Mouse (Mus musculus) megakaryocyte, embryonic 14.5 days (primary cell): ENCODE data around the gene Dnajc13. TPM values are rescaled to one million over a fixed set of nuclear protein-coding genes. Genes with fewer than 3 reads are reported as not detected.

Experiments
- H3K27me3 ChIP-seq: replicated peaks from 2 replicates; pipeline ENCODE3; 2012; ENCODE audit warnings: inconsistent platforms
- H3K36me3 ChIP-seq: replicated peaks from 2 replicates; pipeline ENCODE3; 2012; ENCODE audit warnings: low read length, inconsistent platforms, mixed read lengths
- H3K4me1 ChIP-seq: 2 replicates; pipeline ENCODE4 v1.6.1; 2012; ENCODE audit warnings: inconsistent platforms
- H3K4me3 ChIP-seq: replicated peaks from 2 replicates; pipeline ENCODE3; 2012; ENCODE audit warnings: moderate library complexity, mild to moderate bottlenecking, inconsistent platforms
- H3K9me3 ChIP-seq: 2 replicates; pipeline ENCODE4 v1.6.1; 2012; ENCODE audit warnings: inconsistent platforms
- FLI1 ChIP-seq: IDR thresholded peaks from 2 replicates; pipeline ENCODE4 v1.6.1; 2012; ENCODE audit warnings: low read length, inconsistent platforms, mixed read lengths
- GATA1 ChIP-seq: IDR thresholded peaks from 3 replicates; pipeline ENCODE4 v1.6.1; 2012; ENCODE audit warnings: mixed read lengths, low read length, inconsistent platforms, borderline replicate concordance
- polyA plus RNA-seq: library from polyadenylated mRNA; stranded (reverse); fragments of >175 nt; gene quantifications from 2 replicates; pipeline ENCODE4 v1.2.3, GENCODE M21; 2012; ENCODE audit warnings: low replicate concordance; ENCODE audit not compliant: insufficient read depth

Dnajc13 gene
- polyA plus RNA-seq, 1 experiment = 3.0 TPM

DNA sequence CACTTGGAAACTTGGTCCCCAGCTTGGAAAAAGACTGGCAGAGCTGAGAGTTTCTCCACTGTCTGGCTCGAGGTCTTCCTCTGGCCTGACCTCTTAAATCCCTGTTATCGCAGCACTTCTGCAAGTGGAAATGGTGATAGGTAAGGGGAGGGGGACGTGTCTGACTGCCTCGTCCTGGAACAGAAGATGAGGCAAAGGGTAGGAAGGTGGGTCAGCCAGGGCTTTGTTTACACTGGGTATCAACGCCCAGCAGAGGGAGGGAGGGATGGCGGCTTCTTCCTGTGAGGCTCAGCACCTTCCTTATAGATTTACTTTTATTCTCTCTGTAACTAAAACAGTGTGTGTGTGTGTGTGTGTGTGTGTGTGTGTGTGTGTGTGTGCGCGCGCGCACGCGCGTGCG lies 119.9 kb downstream of the Dnajc13 start:
- Histone ChIP-seq H3K4me1 (peaks cover 12% of the 10 kb centered on the region), H3K9me3 (peaks cover 20% of the 10 kb centered on the region), H3K4me3 (no peak overlapping the region), H3K36me3 (no peaks in the 10 kb centered on the region), H3K27me3 (no peaks in the 10 kb centered on the region)
- TF ChIP-seq FLI1 (no peak), GATA1 (no peak)

GRCm38 (mm10) chr9:104140351-104140750 lies 122.4 kb downstream of the Dnajc13 start:
- H3K27me3 ChIP-seq = no peaks in the 10 kb centered on the region
- peaks cover 20% of the 10 kb centered on the region for H3K9me3 ChIP-seq
- peaks cover 12% of the 10 kb centered on the region for H3K4me1 ChIP-seq
- peak overlapping the region; percentile 44 for H3K4me3 ChIP-seq
- TF ChIP-seq GATA1 = no peak
- no peak for TF ChIP-seq FLI1
- no peaks in the 10 kb centered on the region for H3K36me3 ChIP-seq

- no peaks in the 10 kb centered on the region for H3K4me1 ChIP-seq
- no peak for TF ChIP-seq FLI1
- H3K27me3 ChIP-seq = peaks cover 5% of the 10 kb centered on the region
- no peak overlapping the region for H3K4me3 ChIP-seq
- no peaks in the 10 kb centered on the region for H3K9me3 ChIP-seq
- H3K36me3 ChIP-seq = peaks cover 17% of the 10 kb centered on the region
Measured at GRCm38 (mm10) chr9:104130141-104130755, 132.5 kb downstream of the Dnajc13 start.

DNA sequence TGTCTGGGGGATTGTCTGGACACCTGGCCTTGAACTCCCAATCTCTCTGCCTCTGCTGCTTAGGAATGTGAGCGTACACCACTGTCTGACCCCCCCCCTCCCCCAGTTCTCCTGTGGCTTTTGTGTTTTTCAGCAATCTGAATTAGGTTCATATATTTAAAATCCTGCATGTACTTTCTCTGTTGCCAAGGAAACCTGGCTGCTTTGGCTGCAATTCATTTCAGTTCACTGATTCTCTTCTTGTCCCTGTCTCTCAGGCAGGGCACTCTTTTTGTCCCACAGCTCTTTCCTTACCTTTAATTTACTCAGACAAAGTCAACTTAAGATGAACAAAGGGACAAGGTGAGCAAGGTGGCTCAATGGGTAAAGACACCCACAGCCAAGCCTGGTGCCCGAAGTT lies 134.6 kb downstream of the Dnajc13 start:
- no peak overlapping the region for H3K4me3 ChIP-seq
- H3K36me3 ChIP-seq = peaks cover 39% of the 10 kb centered on the region
- H3K9me3 ChIP-seq = no peaks in the 10 kb centered on the region
- peaks cover 5% of the 10 kb centered on the region for H3K27me3 ChIP-seq
- H3K4me1 ChIP-seq = peaks cover 8% of the 10 kb centered on the region
- no peak for TF ChIP-seq GATA1
- TF ChIP-seq FLI1 = no peak

DNA sequence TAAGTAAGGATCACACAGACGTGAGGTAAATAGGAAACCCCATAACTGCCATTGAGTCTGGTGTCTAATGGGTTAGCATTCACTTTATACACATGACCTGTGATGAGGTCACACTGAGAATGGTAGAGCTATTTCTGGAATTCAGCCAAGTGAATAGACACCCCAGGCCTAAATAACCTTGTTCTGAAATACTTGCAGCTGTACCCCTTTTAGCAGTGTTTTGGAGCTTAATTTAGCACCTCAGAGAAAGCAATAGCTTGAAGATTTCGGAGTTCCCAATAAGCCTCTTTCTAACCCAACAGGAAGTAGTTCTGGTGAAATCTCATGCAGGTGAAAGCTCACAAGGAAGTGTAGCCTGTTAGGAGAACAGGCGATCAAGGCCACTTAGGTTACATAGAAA lies 135.9 kb downstream of the Dnajc13 start, which contains the start of gene Ackr4:
Gene Ackr4 (minus strand): TSS at position 101 of the 400 bp plus-strand sequence.
- no peak within 1 kb of the TSS for H3K4me3 ChIP-seq
- H3K4me1 ChIP-seq = peaks cover 14% of the 10 kb centered on the region
- peaks cover 5% of the 10 kb centered on the region for H3K27me3 ChIP-seq
- no peaks in the 10 kb centered on the region for H3K9me3 ChIP-seq
- TF ChIP-seq FLI1 (no peak), GATA1 (no peak)
- peaks cover 45% of the 10 kb centered on the region for H3K36me3 ChIP-seq

DNA sequence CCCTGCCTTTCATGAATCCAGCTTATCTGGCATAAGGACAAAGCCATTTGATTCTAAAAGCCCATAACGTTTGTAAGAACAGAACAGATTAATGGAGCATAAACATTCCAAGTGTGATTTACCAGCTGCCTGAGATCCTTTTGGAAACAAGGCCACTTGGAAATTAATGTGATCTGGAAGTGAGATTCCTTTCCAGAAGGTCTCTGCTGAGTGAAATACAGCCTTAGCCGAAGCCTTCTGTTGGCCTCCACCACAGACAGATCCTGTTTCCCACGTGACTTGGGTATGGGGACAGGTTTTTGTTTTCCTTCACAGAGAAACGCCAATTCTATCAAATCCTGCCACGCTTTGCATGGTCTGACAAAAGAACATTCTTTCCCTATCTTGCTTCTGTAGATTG lies 139.1 kb downstream of the Dnajc13 start:
- Histone ChIP-seq H3K36me3 (peaks cover 56% of the 10 kb centered on the region), H3K27me3 (no peaks in the 10 kb centered on the region), H3K9me3 (no peaks in the 10 kb centered on the region), H3K4me3 (no peak overlapping the region), H3K4me1 (peaks cover 18% of the 10 kb centered on the region)
- TF ChIP-seq FLI1 (no peak), GATA1 (no peak)

- no peak for TF ChIP-seq FLI1
- TF ChIP-seq GATA1 = no peak
- Histone ChIP-seq H3K4me1 (peaks cover 18% of the 10 kb centered on the region), H3K4me3 (no peak overlapping the region), H3K27me3 (no peaks in the 10 kb centered on the region), H3K36me3 (peaks cover 59% of the 10 kb centered on the region), H3K9me3 (no peaks in the 10 kb centered on the region)
Measured at GRCm38 (mm10) chr9:104123101-104123500, 139.6 kb downstream of the Dnajc13 start.

DNA sequence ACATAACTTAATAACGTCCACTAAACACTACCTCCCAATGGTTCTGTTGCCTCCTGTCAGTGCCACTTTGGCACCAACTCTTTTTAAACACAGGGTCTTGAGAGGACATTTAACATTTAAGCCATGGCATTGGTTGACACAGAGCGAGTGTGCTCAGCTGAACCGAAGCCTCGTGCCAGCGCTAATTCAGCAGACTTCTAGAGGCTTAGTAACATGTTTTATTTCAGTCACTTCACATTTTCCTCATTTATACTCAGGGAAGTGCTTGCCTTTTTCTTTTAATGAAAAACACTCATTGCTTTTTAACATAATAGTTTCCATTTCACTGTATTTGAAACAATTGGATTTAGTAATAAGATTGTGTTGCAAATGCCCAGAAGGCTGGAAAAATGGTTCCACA lies 153.6 kb downstream of the Dnajc13 start:
- Histone ChIP-seq H3K27me3 (no peaks in the 10 kb centered on the region), H3K36me3 (peaks cover 16% of the 10 kb centered on the region), H3K4me3 (peak overlapping the region; percentile 43), H3K4me1 (peaks cover 25% of the 10 kb centered on the region), H3K9me3 (peaks cover 3% of the 10 kb centered on the region; the same call in 1 of the 2 replicates)
- TF ChIP-seq FLI1 = no peak
- TF ChIP-seq GATA1 = no peak

DNA sequence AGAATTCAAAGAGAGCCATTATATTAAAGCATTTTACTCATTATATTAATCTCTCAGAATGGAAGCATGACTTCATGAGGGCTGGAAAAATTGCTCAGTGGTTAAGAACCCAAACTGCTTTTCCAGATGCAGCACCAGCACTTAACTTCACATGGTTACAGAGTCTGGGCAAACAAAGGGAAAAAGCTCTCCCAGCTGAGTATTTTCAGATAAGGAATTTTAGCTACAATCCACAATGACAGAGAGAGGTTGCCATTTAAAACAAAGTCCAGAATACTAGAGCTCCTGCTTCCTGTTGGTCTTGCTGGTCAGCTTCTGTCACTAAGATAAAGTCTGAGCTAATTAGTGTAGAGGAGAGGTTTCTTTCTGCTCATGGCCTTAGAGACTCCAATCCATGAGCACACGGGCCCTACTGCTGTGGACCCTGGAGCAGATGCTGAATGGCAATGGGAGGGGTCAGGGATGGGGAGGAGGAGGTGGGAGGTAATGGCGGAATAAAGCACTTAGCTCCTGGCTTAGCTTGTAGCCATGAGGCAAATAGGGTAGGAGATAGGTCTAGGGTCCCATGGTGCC lies 154.1 kb downstream of the Dnajc13 start:
- no peak for TF ChIP-seq GATA1
- no peak for TF ChIP-seq FLI1
- peaks cover 3% of the 10 kb centered on the region; the same call in 1 of the 2 replicates for H3K9me3 ChIP-seq
- peak overlapping the region; percentile 43 for H3K4me3 ChIP-seq
- H3K27me3 ChIP-seq = no peaks in the 10 kb centered on the region
- peaks cover 16% of the 10 kb centered on the region for H3K36me3 ChIP-seq
- peaks cover 25% of the 10 kb centered on the region for H3K4me1 ChIP-seq

- Histone ChIP-seq H3K36me3 (peaks cover 15% of the 10 kb centered on the region), H3K27me3 (no peaks in the 10 kb centered on the region), H3K9me3 (peaks cover 3% of the 10 kb centered on the region; the same call in 1 of the 2 replicates), H3K4me3 (no peak overlapping the region), H3K4me1 (peaks cover 29% of the 10 kb centered on the region)
- TF ChIP-seq GATA1 (no peak), FLI1 (no peak)
Measured at GRCm38 (mm10) chr9:104107482-104107881, 155.2 kb downstream of the Dnajc13 start.
